Mouse (Mus musculus): ENCODE results near the gene Gas6. TPM values are rescaled to one million over a fixed set of nuclear protein-coding genes. Genes with fewer than 3 reads are reported as not detected.

Gas6 gene
- polyA plus RNA-seq, 1 experiment from 2014 or later, result 25.5 TPM

DNA sequence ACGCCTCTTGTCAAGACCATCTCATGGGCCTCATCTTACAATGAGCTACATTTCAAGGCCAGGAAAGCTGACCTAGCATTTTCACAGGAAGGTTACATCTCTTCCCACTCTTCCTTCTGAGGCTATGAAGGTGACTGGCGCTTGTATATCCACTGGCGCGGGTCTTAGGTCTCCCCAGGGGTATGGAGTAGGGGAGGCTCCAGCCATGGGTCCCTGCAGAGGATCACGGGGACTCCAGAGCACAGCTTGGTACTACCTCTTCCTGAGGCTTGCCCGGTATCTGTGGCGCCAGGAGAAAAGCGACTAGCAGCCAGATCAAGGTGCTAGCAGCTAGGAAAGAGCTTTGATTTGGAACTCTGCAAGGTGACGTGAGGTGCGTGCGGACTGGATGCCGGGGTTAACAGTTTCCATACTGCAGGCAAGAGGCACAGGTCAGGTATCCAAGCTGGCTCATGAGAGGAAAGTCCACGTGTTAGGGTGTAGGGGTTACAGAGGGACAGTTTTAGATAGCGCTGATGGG is 2.7 kb downstream of the Gas6 start:
- Histone ChIP-seq H3K4me3 (replicated peaks; ENCODE audit: low read length) (no peak overlapping the region), H3K36me3 (ENCODE audit: control insufficient read depth, insufficient read depth) (no peaks in the 10 kb centered on the region), H3K4me2 (ENCODE audit: low read length) (no peak overlapping the region), H3K9ac (replicated peaks; ENCODE audit: low read depth, low read length) (no peak overlapping the region), H3K27ac (ENCODE audit: low read length) (no peak overlapping the region), H3K4me1 (replicated peaks; ENCODE audit: control insufficient read depth, insufficient read depth, low read length) (peaks cover 15% of the 10 kb centered on the region), H3K27me3 (replicated peaks; ENCODE audit: control insufficient read depth, insufficient read depth, low read length) (peaks cover 8% of the 10 kb centered on the region; the same call in 1 of the 2 replicates), H3K9me3 (ENCODE audit: control insufficient read depth, low read length) (no peaks in the 10 kb centered on the region)
- 88% methylated on average over 14 of the region's 14 CpGs for WGBS
- ATAC-seq, result no peak

DNA sequence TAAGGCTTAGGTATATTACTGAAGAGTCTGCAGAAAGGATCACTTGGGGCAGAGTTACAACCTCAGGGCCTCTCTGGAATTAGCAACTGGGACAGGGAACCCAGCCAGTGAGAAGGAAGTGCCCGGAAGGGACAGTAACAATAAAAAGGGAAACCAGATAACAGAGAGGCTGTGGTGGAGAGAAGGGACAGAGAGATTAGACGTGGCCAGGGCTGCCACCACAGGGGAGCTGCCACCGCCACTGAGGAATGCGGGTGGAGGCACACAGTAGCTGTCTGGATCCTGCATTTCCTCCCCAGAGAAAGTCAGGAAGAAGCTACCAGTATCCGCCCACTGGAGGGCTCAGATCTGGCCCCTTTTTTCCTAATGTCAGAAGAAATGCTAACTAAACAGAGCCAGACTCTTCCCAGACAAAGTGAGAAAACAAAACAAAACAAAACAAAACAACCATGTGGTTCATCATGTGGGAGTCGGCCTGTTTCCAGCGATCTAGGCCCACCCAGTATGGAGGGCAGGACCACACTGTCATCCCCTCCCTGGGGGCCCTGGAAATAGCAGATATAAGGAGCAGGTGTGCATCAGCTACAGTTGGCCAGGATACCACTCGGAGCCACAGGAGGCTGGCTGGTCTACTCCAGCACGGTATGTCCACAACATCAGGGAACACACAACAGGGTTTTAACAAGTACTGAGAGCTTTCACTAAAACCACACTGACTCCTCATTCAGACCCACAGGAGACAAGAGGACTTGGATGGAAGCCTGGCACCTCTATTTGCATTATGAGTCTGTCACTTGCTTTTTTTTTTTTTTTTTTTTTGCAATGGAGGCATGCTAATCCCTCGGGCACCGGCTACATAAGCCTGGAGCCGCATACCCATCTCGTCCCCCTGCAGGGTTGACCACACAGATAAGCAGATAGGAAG is 4.0 kb downstream of the Gas6 start:
- H3K4me1 ChIP-seq (replicated peaks; ENCODE audit: control insufficient read depth, insufficient read depth, low read length), result peaks cover 15% of the 10 kb centered on the region
- WGBS, result 32% methylated on average over 13 of the region's 13 CpGs
- H3K4me2 ChIP-seq (ENCODE audit: low read length), result no peak overlapping the region
- peak; percentile 29 for ATAC-seq
- no peak overlapping the region for H3K9ac ChIP-seq (replicated peaks; ENCODE audit: low read depth, low read length)
- H3K27ac ChIP-seq (ENCODE audit: low read length), result no peak overlapping the region
- no peaks in the 10 kb centered on the region for H3K9me3 ChIP-seq (ENCODE audit: control insufficient read depth, low read length)
- 0 out of 2 replicates have a peak, but pooled peaks cover 4% of the 10 kb centered on the region for H3K27me3 ChIP-seq (replicated peaks; ENCODE audit: control insufficient read depth, insufficient read depth, low read length)
- H3K36me3 ChIP-seq (ENCODE audit: control insufficient read depth, insufficient read depth), result no peaks in the 10 kb centered on the region
- H3K4me3 ChIP-seq (replicated peaks; ENCODE audit: low read length), result no peak overlapping the region

DNA sequence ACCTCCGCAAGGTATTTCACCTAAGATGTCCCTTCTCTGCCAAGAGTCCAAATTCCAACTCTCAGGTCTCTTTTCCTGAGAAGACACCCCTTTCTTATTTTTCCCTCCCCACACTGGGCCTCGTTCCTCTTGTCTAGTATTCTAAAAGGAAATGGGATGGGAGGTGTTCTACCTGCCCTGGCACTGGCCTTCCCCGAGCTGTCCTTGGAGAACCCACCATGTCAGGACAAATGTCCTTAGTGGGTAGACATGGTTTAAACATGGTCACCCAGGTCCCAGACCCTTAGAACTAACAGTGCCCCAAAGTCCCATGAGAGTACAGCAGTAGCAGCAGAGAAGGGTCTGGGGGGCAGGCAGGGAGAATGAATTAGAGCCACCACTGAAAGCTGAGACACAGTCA is 4.9 kb downstream of the Gas6 start:
- WGBS, result 86% methylated on average over 3 of the region's 3 CpGs
- no peak for ATAC-seq
- H3K4me1 ChIP-seq (replicated peaks; ENCODE audit: control insufficient read depth, insufficient read depth, low read length), result peaks cover 15% of the 10 kb centered on the region
- no peak overlapping the region for H3K4me3 ChIP-seq (replicated peaks; ENCODE audit: low read length)
- no peak overlapping the region for H3K9ac ChIP-seq (replicated peaks; ENCODE audit: low read depth, low read length)
- 0 out of 2 replicates have a peak, but pooled peaks cover 2% of the 10 kb centered on the region for H3K27me3 ChIP-seq (replicated peaks; ENCODE audit: control insufficient read depth, insufficient read depth, low read length)
- no peak overlapping the region for H3K27ac ChIP-seq (ENCODE audit: low read length)
- no peak overlapping the region for H3K4me2 ChIP-seq (ENCODE audit: low read length)
- H3K36me3 ChIP-seq (ENCODE audit: control insufficient read depth, insufficient read depth), result no peaks in the 10 kb centered on the region
- no peaks in the 10 kb centered on the region for H3K9me3 ChIP-seq (ENCODE audit: control insufficient read depth, low read length)

DNA sequence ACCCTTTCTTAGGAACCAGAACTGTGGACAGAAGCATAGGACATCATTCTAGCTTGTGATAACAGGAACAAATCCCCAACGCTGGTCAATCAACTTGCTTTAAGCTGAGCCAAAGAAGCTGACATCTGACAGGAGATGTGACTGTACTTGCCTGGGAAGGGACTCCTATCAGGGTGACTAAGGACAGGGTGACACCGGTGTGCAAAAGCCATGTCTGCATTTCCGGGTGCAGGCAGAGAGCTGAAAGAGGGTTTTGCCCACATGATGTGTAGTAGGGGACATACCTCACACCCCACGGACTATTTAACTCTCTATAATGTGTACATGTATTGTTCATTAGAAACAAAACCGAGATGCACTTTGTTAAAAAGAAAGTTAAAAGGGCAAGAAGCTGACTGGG is 11.1 kb downstream of the Gas6 start:
- H3K4me3 ChIP-seq (replicated peaks; ENCODE audit: low read length), result no peak overlapping the region
- 87% methylated on average over 5 of the region's 5 CpGs for WGBS
- H3K9me3 ChIP-seq (ENCODE audit: control insufficient read depth, low read length), result no peaks in the 10 kb centered on the region
- no peak overlapping the region for H3K27ac ChIP-seq (ENCODE audit: low read length)
- H3K36me3 ChIP-seq (ENCODE audit: control insufficient read depth, insufficient read depth), result no peaks in the 10 kb centered on the region
- no peak overlapping the region for H3K4me2 ChIP-seq (ENCODE audit: low read length)
- H3K27me3 ChIP-seq (replicated peaks; ENCODE audit: control insufficient read depth, insufficient read depth, low read length), result no peaks in the 10 kb centered on the region
- ATAC-seq, result no peak
- H3K9ac ChIP-seq (replicated peaks; ENCODE audit: low read depth, low read length), result no peak overlapping the region
- H3K4me1 ChIP-seq (replicated peaks; ENCODE audit: control insufficient read depth, insufficient read depth, low read length), result no peaks in the 10 kb centered on the region

DNA sequence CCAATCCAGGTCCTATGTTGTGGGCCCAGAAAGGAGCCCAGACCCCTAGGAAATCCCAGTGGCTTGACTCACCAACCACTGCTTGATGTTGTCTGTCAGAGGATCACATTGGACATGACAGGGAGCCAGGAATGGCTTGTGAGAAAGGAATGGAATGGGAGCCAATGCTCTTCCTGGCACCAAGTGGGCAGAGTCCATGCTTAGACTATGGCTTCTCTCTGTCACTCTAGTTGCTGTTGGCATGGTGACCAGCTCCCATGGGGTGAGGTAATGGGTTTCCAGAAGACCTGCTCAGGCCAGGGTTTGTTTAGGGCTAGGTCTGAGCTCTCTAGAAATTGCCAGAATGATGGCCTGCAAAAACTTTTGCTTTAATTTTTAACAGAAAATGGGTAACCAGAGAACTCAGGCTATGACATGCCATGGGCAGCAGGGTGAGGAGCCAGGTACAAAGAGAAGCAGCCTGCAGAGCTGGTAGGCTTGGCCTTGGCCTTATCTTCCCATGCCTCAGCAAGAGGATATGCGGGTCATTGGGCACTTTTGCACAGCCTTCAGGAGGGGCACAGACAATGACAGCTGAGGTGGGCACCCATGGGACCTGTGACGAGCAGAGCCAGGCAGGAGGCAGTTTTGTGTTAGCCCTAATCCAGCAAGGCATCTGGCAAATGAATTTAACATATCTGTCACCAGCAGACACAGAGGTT is 12.0 kb downstream of the Gas6 start:
- Histone ChIP-seq H3K4me2 (ENCODE audit: low read length) (no peak overlapping the region), H3K9ac (replicated peaks; ENCODE audit: low read depth, low read length) (no peak overlapping the region), H3K27me3 (replicated peaks; ENCODE audit: control insufficient read depth, insufficient read depth, low read length) (no peaks in the 10 kb centered on the region), H3K9me3 (ENCODE audit: control insufficient read depth, low read length) (no peaks in the 10 kb centered on the region), H3K27ac (ENCODE audit: low read length) (no peak overlapping the region), H3K4me1 (replicated peaks; ENCODE audit: control insufficient read depth, insufficient read depth, low read length) (no peaks in the 10 kb centered on the region), H3K4me3 (replicated peaks; ENCODE audit: low read length) (no peak overlapping the region), H3K36me3 (ENCODE audit: control insufficient read depth, insufficient read depth) (no peaks in the 10 kb centered on the region)
- WGBS, result 85% methylated on average over 2 of the region's 2 CpGs
- no peak for ATAC-seq

DNA sequence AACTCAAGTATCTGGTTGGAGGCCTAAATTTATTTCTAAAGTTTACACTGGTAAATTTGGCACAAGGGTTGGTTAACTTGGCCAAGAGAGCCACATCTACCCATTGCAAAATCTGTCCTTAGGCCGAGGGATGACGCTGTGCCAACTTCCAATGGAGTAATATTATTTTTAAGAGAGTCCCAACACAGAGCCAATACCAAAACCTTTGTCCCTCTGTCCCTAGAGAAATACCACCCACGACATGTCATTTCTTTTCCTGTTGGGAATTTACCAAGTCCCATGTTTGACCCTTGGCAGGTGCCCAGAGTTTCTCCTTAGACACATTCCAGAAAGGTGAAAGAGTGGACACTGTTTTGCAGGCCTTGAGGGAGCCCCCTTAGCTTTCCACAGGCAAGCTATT is 12.7 kb downstream of the Gas6 start:
- Histone ChIP-seq H3K9ac (replicated peaks; ENCODE audit: low read depth, low read length) (no peak overlapping the region), H3K27me3 (replicated peaks; ENCODE audit: control insufficient read depth, insufficient read depth, low read length) (no peaks in the 10 kb centered on the region), H3K9me3 (ENCODE audit: control insufficient read depth, low read length) (no peaks in the 10 kb centered on the region), H3K27ac (ENCODE audit: low read length) (no peak overlapping the region), H3K4me3 (replicated peaks; ENCODE audit: low read length) (no peak overlapping the region), H3K4me1 (replicated peaks; ENCODE audit: control insufficient read depth, insufficient read depth, low read length) (no peaks in the 10 kb centered on the region), H3K4me2 (ENCODE audit: low read length) (no peak overlapping the region), H3K36me3 (ENCODE audit: control insufficient read depth, insufficient read depth) (no peaks in the 10 kb centered on the region)
- 89% methylated on average over 3 of the region's 3 CpGs for WGBS
- no peak for ATAC-seq

DNA sequence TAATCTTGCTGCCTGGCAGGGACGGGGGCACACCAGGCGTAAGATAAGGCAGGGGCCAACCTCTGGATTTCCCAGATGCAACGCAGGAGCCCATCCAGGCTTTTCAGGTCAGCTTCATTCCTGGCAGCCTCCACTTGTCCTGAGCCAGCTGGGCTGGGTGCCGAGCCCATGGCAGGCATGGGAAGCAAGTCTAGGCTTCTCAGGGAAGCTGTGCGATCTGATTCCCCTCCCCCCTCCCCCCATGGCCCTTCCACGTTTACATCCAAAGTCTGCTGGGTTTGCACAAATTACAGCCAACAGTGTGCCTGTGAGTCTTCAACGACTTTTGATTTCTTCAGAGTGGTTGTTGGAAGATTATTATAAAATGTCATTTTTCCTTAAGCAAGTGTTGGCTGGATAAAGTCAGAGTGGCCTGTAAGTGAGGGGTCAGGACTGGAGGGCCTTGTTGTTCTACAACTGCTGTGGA is 13.2 kb downstream of the Gas6 start:
- 82% methylated on average over 7 of the region's 7 CpGs for WGBS
- no peak for ATAC-seq

DNA sequence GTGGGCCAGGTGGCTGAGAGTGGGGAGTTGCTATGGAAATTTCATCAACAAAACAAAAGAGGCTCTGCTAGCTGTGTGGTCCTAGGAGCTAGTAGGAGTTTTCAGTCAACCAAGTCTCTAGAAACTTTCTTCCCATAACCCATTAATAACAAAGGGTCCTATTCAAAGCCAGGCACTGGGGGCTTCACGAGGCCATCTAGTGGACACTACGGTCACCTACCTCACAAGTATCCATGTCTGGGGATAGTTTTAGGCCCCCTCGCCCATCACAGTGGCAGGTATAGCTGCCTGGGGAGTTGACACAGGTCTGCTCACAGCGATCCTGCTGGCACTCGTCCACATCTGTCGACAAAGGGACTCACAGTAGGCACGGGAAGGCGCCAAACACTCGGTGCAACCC is 18.4 kb downstream of the Gas6 start:
- H3K4me1 ChIP-seq (replicated peaks; ENCODE audit: control insufficient read depth, insufficient read depth, low read length), result no peaks in the 10 kb centered on the region
- no peak overlapping the region for H3K4me2 ChIP-seq (ENCODE audit: low read length)
- H3K27me3 ChIP-seq (replicated peaks; ENCODE audit: control insufficient read depth, insufficient read depth, low read length), result no peaks in the 10 kb centered on the region
- 60% methylated on average over 9 of the region's 9 CpGs for WGBS
- no peaks in the 10 kb centered on the region for H3K36me3 ChIP-seq (ENCODE audit: control insufficient read depth, insufficient read depth)
- no peak overlapping the region for H3K9ac ChIP-seq (replicated peaks; ENCODE audit: low read depth, low read length)
- no peak overlapping the region for H3K4me3 ChIP-seq (replicated peaks; ENCODE audit: low read length)
- H3K27ac ChIP-seq (ENCODE audit: low read length), result no peak overlapping the region
- no peak for ATAC-seq
- no peaks in the 10 kb centered on the region for H3K9me3 ChIP-seq (ENCODE audit: control insufficient read depth, low read length)

More for the DNA sequence above, 13.2 kb downstream of the Gas6 start:
- Histone ChIP-seq H3K4me2 (ENCODE audit: low read length) (no peak overlapping the region), H3K4me1 (replicated peaks; ENCODE audit: control insufficient read depth, insufficient read depth, low read length) (no peaks in the 10 kb centered on the region), H3K9me3 (ENCODE audit: control insufficient read depth, low read length) (no peaks in the 10 kb centered on the region), H3K4me3 (replicated peaks; ENCODE audit: low read length) (no peak overlapping the region), H3K9ac (replicated peaks; ENCODE audit: low read depth, low read length) (no peak overlapping the region), H3K27ac (ENCODE audit: low read length) (no peak overlapping the region), H3K36me3 (ENCODE audit: control insufficient read depth, insufficient read depth) (no peaks in the 10 kb centered on the region), H3K27me3 (replicated peaks; ENCODE audit: control insufficient read depth, insufficient read depth, low read length) (no peaks in the 10 kb centered on the region)

DNA sequence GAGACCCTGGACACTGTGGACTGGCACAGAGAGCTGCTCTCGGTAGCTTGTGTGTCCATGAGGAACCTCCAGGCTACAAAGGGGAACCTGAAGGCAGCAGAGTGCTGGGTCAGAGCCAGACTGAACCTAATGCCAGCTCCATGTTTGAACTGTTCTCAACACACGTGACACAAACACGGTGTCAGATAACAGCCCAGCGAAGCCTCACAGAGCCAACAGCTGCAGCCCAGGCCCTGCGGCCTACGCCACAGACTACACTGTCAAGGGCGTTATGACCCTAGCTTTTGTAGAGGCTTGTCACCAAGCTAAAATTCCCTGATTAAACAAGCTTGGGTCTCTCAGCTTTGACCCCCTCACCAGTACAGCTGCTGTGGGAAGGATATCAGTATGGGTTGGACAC is 22.0 kb downstream of the Gas6 start:
- Histone ChIP-seq H3K4me3 (replicated peaks; ENCODE audit: low read length) (no peak overlapping the region), H3K27ac (ENCODE audit: low read length) (no peak overlapping the region), H3K36me3 (ENCODE audit: control insufficient read depth, insufficient read depth) (no peaks in the 10 kb centered on the region), H3K9me3 (ENCODE audit: control insufficient read depth, low read length) (no peaks in the 10 kb centered on the region), H3K4me1 (replicated peaks; ENCODE audit: control insufficient read depth, insufficient read depth, low read length) (no peaks in the 10 kb centered on the region), H3K27me3 (replicated peaks; ENCODE audit: control insufficient read depth, insufficient read depth, low read length) (no peaks in the 10 kb centered on the region), H3K9ac (replicated peaks; ENCODE audit: low read depth, low read length) (no peak overlapping the region), H3K4me2 (ENCODE audit: low read length) (no peak overlapping the region)
- ATAC-seq, result no peak
- WGBS, result 76% methylated on average over 7 of the region's 7 CpGs
